Mouse (Mus musculus) ES-E14 (cell line): ENCODE measurements around the gene Tomm70a.

Experiments
- CHD2 ChIP-seq: IDR thresholded peaks from 2 replicates; pipeline ENCODE4 v1.6.1; 2014; ENCODE audit warnings: mild to moderate bottlenecking, low read depth, low read length, inconsistent platforms
- HCFC1 ChIP-seq: IDR thresholded peaks from 2 replicates; pipeline ENCODE4 v1.6.1; 2012; ENCODE audit warnings: low read length, inconsistent platforms, borderline replicate concordance; ENCODE audit not compliant: insufficient read depth
- MAFK ChIP-seq: IDR thresholded peaks from 2 replicates; pipeline ENCODE4 v1.6.1; 2014; ENCODE audit warnings: mild to moderate bottlenecking, low read depth, low read length, inconsistent platforms; ENCODE audit not compliant: insufficient read depth
- ZC3H11A ChIP-seq: IDR thresholded peaks from 2 replicates; pipeline ENCODE4 v1.6.1; 2012; ENCODE audit warnings: low read depth, mild to moderate bottlenecking, inconsistent platforms, low read length, borderline replicate concordance
- ZNF384 ChIP-seq: IDR thresholded peaks from 2 replicates; pipeline ENCODE4 v1.6.1; 2012; ENCODE audit warnings: low read depth, low read length, inconsistent platforms

DNA sequence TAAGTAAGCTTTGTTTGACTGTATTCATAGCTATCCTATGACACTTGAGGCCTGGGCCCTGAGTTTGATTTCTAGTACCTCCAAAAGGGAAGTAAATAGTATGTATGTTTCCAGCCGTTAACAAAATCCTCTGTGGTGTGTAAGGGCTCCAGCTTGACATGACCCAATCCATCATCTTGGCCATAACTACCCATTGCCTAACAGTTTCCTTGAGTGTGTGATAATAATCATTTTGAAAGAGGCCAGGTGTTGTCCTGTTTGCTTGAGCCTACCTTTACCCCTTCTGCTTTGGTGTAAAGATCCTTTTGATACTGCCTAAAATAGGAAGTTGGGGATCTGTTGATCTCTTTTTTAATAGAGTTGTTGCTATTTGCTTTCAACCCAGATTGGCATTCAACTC is 10.8 kb downstream of the Tomm70a start:
- TF ChIP-seq HCFC1 (no peak), MAFK (no peak), CHD2 (no peak), ZC3H11A (no peak), ZNF384 (no peak)
